Mouse (Mus musculus) ES-Bruce4 (cell line): ENCODE measurements at regions not wholly inside any gene's neighbourhood (a gene's known extent, or its start where the extent isn't known, plus 50 kb on each side); places are given as distances from the start of the nearest gene placed in this dataset.

Experiments
- H3K27ac ChIP-seq: 2 replicates; pipeline ENCODE4 v1.5.1; 2012; ENCODE audit warnings: low read length, inconsistent platforms; ENCODE audit not compliant: insufficient read depth
- H3K27me3 ChIP-seq: 2 replicates; pipeline ENCODE4 v1.6.1; 2012; ENCODE audit warnings: mild to moderate bottlenecking, low read length, inconsistent platforms; ENCODE audit not compliant: control insufficient read depth, poor library complexity, insufficient read depth, severe bottlenecking
- H3K36me3 ChIP-seq: 2 replicates; pipeline ENCODE4 v1.6.1; 2012; ENCODE audit warnings: inconsistent platforms, mild to moderate bottlenecking, low read length, moderate library complexity; ENCODE audit not compliant: control insufficient read depth, poor library complexity, insufficient read depth, severe bottlenecking
- H3K4me1 ChIP-seq: one replicate; pipeline ENCODE4 v1.8.1; 2011; ENCODE audit warnings: low read length; ENCODE audit not compliant: control insufficient read depth, insufficient read depth
- H3K4me3 ChIP-seq: 2 replicates; pipeline ENCODE4 v1.5.1; 2011; ENCODE audit warnings: low read depth, mild to moderate bottlenecking, low read length
- H3K9ac ChIP-seq: 2 replicates; pipeline ENCODE4 v1.6.1; 2012; ENCODE audit warnings: low read depth, mild to moderate bottlenecking, inconsistent platforms; ENCODE audit not compliant: poor library complexity, severe bottlenecking
- H3K9me3 ChIP-seq: replicated peaks from 2 replicates; pipeline ENCODE4 v1.6.1; 2012; ENCODE audit warnings: mild to moderate bottlenecking, low read length, inconsistent platforms; ENCODE audit not compliant: control insufficient read depth, poor library complexity, insufficient read depth, severe bottlenecking
- CTCF ChIP-seq: IDR thresholded peaks from one replicate; pipeline ENCODE4 v1.8.1; 2011; ENCODE audit warnings: low read depth, low read length
- EP300 ChIP-seq: IDR thresholded peaks from 2 replicates; pipeline ENCODE4 v1.6.1; 2011; ENCODE audit warnings: low read depth, low read length; ENCODE audit not compliant: insufficient read depth
- POLR2A ChIP-seq: IDR thresholded peaks from one replicate; pipeline ENCODE4 v1.8.1; 2011; ENCODE audit warnings: low read length; ENCODE audit not compliant: insufficient read depth

DNA sequence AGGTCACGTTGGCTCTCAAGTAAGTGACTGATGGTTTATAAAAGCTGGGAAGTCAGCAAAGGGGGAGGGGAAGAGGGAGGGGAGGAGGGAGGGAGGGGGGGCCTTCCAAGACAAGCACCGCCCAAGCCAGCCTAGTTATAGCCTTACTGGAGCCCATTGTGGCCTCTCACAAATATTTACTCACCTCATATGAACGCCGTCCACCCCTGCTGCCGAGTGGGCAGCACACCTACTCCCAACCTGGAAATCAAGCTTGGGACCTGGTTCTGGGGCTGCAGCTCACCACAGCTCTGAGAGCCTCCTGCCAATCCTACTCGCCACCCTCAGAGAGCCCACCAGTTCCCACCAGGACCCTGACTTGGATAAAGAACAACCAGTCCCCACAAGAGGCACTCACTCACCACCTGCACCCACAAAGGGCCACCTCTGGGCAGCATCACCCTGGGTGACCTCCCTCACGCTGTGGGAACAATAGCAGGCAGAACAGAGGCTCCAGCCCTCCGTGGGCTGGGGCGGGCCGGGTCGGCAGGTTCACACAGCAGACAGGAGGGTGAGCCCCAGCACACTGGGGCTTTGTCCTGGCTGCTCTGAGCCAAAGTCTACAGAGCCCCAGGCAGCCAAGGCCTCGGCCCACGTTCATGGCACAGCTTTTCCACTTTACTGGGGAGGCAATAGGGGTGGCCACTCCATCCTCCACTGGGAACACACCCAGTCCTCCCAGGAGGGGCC is 171.8 kb downstream of the Bcl11b start:
- no peaks in the 10 kb centered on the region for H3K4me1 ChIP-seq
- no peak overlapping the region for H3K9ac ChIP-seq
- H3K4me3 ChIP-seq = no peak overlapping the region
- TF ChIP-seq EP300 (no peak), CTCF (no peak), POLR2A (no peak)
- H3K27ac ChIP-seq = no peak overlapping the region
- H3K36me3 ChIP-seq = no peaks in the 10 kb centered on the region
- no peaks in the 10 kb centered on the region for H3K9me3 ChIP-seq
- no peaks in the 10 kb centered on the region for H3K27me3 ChIP-seq

- no peak for TF ChIP-seq EP300
- no peak for TF ChIP-seq CTCF
- TF ChIP-seq POLR2A = no peak
- Histone ChIP-seq H3K27me3 (no peaks in the 10 kb centered on the region), H3K4me3 (no peak overlapping the region), H3K36me3 (no peaks in the 10 kb centered on the region), H3K9me3 (no peaks in the 10 kb centered on the region), H3K9ac (no peak overlapping the region), H3K4me1 (no peaks in the 10 kb centered on the region), H3K27ac (no peak overlapping the region)
Measured at GRCm38 (mm10) chr12:107833001-107833400, 170.4 kb downstream of the Bcl11b start.

DNA sequence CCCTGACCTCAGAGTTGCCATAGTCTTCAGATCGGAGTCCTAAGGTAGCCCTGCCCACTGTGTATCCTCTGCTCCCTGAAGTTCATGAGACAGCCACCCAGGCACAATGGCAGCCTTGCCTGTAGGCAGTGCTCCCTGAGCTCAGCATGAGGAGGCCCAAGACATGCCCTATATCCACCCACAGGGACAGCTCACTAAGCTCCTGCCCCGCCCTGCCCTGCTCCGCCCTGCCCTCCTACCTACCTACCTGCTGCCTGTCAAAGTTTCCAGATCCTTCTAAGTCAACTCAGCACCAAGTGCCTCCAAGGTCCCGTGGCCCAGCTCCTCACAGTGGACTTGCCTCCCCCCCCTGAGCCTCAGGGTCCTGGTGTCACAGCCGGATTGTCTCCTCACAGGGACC is 168.9 kb downstream of the Bcl11b start:
- Histone ChIP-seq H3K36me3 (no peaks in the 10 kb centered on the region), H3K4me3 (no peak overlapping the region), H3K27me3 (no peaks in the 10 kb centered on the region), H3K9ac (no peak overlapping the region), H3K9me3 (no peaks in the 10 kb centered on the region), H3K4me1 (no peaks in the 10 kb centered on the region), H3K27ac (no peak overlapping the region)
- TF ChIP-seq CTCF = no peak
- TF ChIP-seq EP300 = no peak
- no peak for TF ChIP-seq POLR2A

- no peak for TF ChIP-seq CTCF
- TF ChIP-seq POLR2A = no peak
- TF ChIP-seq EP300 = no peak
- Histone ChIP-seq H3K9me3 (no peaks in the 10 kb centered on the region; the same call in 1 of the 2 replicates), H3K36me3 (no peaks in the 10 kb centered on the region), H3K4me3 (no peak overlapping the region), H3K4me1 (no peaks in the 10 kb centered on the region), H3K27ac (no peak overlapping the region), H3K27me3 (no peaks in the 10 kb centered on the region), H3K9ac (no peak overlapping the region)
Measured at GRCm38 (mm10) chr12:107837741-107838140, 165.7 kb downstream of the Bcl11b start.

- Histone ChIP-seq H3K9ac (no peak overlapping the region), H3K4me1 (no peaks in the 10 kb centered on the region), H3K36me3 (no peaks in the 10 kb centered on the region), H3K27me3 (no peaks in the 10 kb centered on the region), H3K9me3 (no peaks in the 10 kb centered on the region; the same call in 1 of the 2 replicates), H3K4me3 (no peak overlapping the region), H3K27ac (no peak overlapping the region)
- TF ChIP-seq POLR2A (no peak), CTCF (no peak), EP300 (no peak)
Measured at GRCm38 (mm10) chr12:107844631-107845030, 158.8 kb downstream of the Bcl11b start.

- TF ChIP-seq POLR2A (no peak), EP300 (no peak), CTCF (no peak)
- no peaks in the 10 kb centered on the region for H3K9me3 ChIP-seq
- H3K27ac ChIP-seq = no peak overlapping the region
- H3K4me3 ChIP-seq = no peak overlapping the region
- no peak overlapping the region for H3K9ac ChIP-seq
- no peaks in the 10 kb centered on the region for H3K27me3 ChIP-seq
- H3K36me3 ChIP-seq = no peaks in the 10 kb centered on the region
- H3K4me1 ChIP-seq = no peaks in the 10 kb centered on the region
Measured at GRCm38 (mm10) chr12:107850591-107850990, 152.8 kb downstream of the Bcl11b start.
